8 mouse cellular contexts compared by ENCODE assay signal in the genomic region with DNA sequence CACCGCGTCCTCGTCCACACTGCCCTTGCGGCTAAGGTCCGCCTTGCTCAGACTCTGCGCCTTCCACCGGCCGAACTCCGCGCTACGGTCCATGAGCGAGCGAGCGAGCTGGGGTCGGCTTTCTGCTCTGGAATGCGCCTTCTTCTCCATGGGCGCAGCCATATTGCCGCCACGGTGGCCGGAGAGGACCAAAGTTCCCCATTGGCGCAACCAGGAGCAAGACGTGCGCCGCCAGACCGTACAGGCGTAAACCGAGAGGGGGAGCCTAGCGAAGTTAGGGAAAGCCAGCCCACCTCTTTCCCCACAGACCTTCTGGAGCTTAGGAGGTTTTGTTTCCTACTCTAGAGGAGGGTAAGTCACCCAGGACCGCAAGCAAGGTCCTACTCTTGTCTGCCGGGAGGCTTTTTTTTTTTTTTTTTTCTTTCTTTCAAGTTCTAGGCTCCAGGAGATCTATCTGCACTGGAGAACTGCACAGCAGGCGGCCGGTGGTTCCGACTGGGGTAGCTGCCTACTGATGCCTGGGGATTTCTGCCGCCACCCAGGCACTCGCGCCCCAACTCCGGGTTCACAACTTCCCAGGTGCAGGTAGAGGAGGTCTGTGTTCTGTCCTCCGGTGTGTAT. TPM values are rescaled to one million over a fixed set of nuclear protein-coding genes. Genes with fewer than 3 reads are reported as not detected.
DNase-seq lines count a peak whose midpoint lies in the region; ATAC-seq and TF ChIP-seq lines count a peak whose summit lies in the region.

Gene Tyw3, minus strand, starts transcription at position 171 of the 621 bp plus-strand sequence.

- H3K4me3 ChIP-seq in ES-Bruce4 (ENCODE audit: low read depth, low read length): peak within 1 kb of the TSS; percentile 89
- peak within 1 kb of the TSS; percentile 90 for H3K4me3 ChIP-seq in forebrain, embryonic 13.5 days
- peak within 1 kb of the TSS; percentile 89 for H3K4me3 ChIP-seq in liver, postnatal 0 days (ENCODE audit: low read depth, low read length)
- H3K4me3 ChIP-seq in neural tube, embryonic 14.5 days (ENCODE audit: low read depth, low read length): peak within 1 kb of the TSS; percentile 86

- no peak for TF ChIP-seq POLR2A in ES-Bruce4 (IDR thresholded peaks at IDR 0.05; ENCODE audit: insufficient read depth, low read length)

- WGBS in forebrain, embryonic 13.5 days: under 1% methylated on average over 38 of the region's 38 CpGs
- WGBS in large intestine, adult 2 months: under 1% methylated on average over 38 of the region's 38 CpGs
- WGBS in liver, postnatal 0 days (ENCODE audit: insufficient replicate concordance): under 1% methylated on average over 38 of the region's 38 CpGs
- under 1% methylated on average over 38 of the region's 38 CpGs for WGBS in neural tube, embryonic 14.5 days

- H3K36me3 ChIP-seq in ES-Bruce4 (ENCODE audit: control insufficient read depth, insufficient read depth, low read length, poor library complexity, severe bottlenecking): no peaks in the 10 kb centered on the region; the same call in 1 of the 2 replicates
- peaks cover 20% of the 10 kb centered on the region for H3K36me3 ChIP-seq in forebrain, embryonic 13.5 days (ENCODE audit: poor library complexity, severe bottlenecking)
- H3K36me3 ChIP-seq in liver, postnatal 0 days (replicated peaks; ENCODE audit: insufficient read depth, low read length): peaks cover 6% of the 10 kb centered on the region; the same call in 1 of the 2 replicates
- H3K36me3 ChIP-seq in neural tube, embryonic 14.5 days (ENCODE audit: control insufficient read depth, insufficient read depth, low read length): no peaks in the 10 kb centered on the region

- peak; percentile 82 for ATAC-seq in cerebellum, adult (ENCODE audit: insufficient number of reproducible peaks, low FRiP score, low TSS enrichment)
- ATAC-seq in forebrain, embryonic 13.5 days: peak; percentile 97
- peak; percentile 97 for ATAC-seq in liver, postnatal 0 days
- ATAC-seq in neural tube, embryonic 14.5 days (ENCODE audit: low read depth): peak; percentile 97

- DNase-seq in heart, postnatal 10 days: peak; percentile 98 to 99
- peak; percentile 86 for DNase-seq in large intestine, adult 2 months (ENCODE audit: low read depth, low spot score)
- DNase-seq in liver, postnatal 0 days: peak; percentile 94
- DNase-seq in testis, postnatal 10 days (ENCODE audit: low spot score): peak; percentile 98

- intact Hi-C loops in heart, postnatal 10 days (cut with DNase I): no loop called here

- no peaks in the 10 kb centered on the region for H3K9me3 ChIP-seq in ES-Bruce4 (replicated peaks; ENCODE audit: control insufficient read depth, insufficient read depth, low read length, poor library complexity, severe bottlenecking)
- no peaks in the 10 kb centered on the region for H3K9me3 ChIP-seq in forebrain, embryonic 13.5 days (replicated peaks)
- H3K9me3 ChIP-seq in liver, postnatal 0 days (ENCODE audit: low read length): no peaks in the 10 kb centered on the region
- no peaks in the 10 kb centered on the region for H3K9me3 ChIP-seq in neural tube, embryonic 14.5 days (ENCODE audit: control insufficient read depth, low read length)

- no peaks in the 10 kb centered on the region for H3K27me3 ChIP-seq in ES-Bruce4 (ENCODE audit: control insufficient read depth, insufficient read depth, low read length, poor library complexity, severe bottlenecking)
- no peaks in the 10 kb centered on the region for H3K27me3 ChIP-seq in forebrain, embryonic 13.5 days
- H3K27me3 ChIP-seq in liver, postnatal 0 days (ENCODE audit: insufficient read depth, low read length): no peaks in the 10 kb centered on the region
- H3K27me3 ChIP-seq in neural tube, embryonic 14.5 days (ENCODE audit: control insufficient read depth, insufficient read depth, low read length): no peaks in the 10 kb centered on the region

- TF ChIP-seq CTCF in ES-Bruce4 (IDR thresholded peaks at IDR 0.05; ENCODE audit: low read depth, low read length): peak; percentile 24
- peak; percentile 66 for TF ChIP-seq CTCF in liver, postnatal 0 days (IDR thresholded peaks at IDR 0.05; ENCODE audit: low read depth)

- H3K27ac ChIP-seq in ES-Bruce4 (ENCODE audit: insufficient read depth, low read length): peak within 1 kb of the TSS; percentile 45
- H3K27ac ChIP-seq in forebrain, embryonic 13.5 days: peak within 1 kb of the TSS; percentile 91
- H3K27ac ChIP-seq in liver, postnatal 0 days (ENCODE audit: low read depth): peak within 1 kb of the TSS; percentile 89
- H3K27ac ChIP-seq in neural tube, embryonic 14.5 days (ENCODE audit: low read depth, low read length): peak within 1 kb of the TSS; percentile 94

- peak within 1 kb of the TSS; percentile 68 for H3K4me2 ChIP-seq in forebrain, embryonic 13.5 days
- peak within 1 kb of the TSS; percentile 70 for H3K4me2 ChIP-seq in liver, postnatal 0 days (ENCODE audit: low read depth, low read length)
- peak within 1 kb of the TSS; percentile 78 for H3K4me2 ChIP-seq in neural tube, embryonic 14.5 days (ENCODE audit: low read depth, low read length)

- H3K4me1 ChIP-seq in ES-Bruce4 (ENCODE audit: control insufficient read depth, insufficient read depth, low read length): peaks cover 2% of the 10 kb centered on the region
- peaks cover 10% of the 10 kb centered on the region; the same call in 1 of the 2 replicates for H3K4me1 ChIP-seq in forebrain, embryonic 13.5 days
- H3K4me1 ChIP-seq in liver, postnatal 0 days (ENCODE audit: insufficient read depth): peaks cover 9% of the 10 kb centered on the region
- H3K4me1 ChIP-seq in neural tube, embryonic 14.5 days (ENCODE audit: control insufficient read depth, insufficient read depth, low read length): peaks cover 9% of the 10 kb centered on the region; the same call in 1 of the 2 replicates

- peak within 1 kb of the TSS; percentile 74 for H3K9ac ChIP-seq in ES-Bruce4 (ENCODE audit: low read depth, poor library complexity, severe bottlenecking)
- peak within 1 kb of the TSS; percentile 81 for H3K9ac ChIP-seq in forebrain, embryonic 13.5 days
- peak within 1 kb of the TSS; percentile 83 for H3K9ac ChIP-seq in liver, postnatal 0 days (replicated peaks)
- H3K9ac ChIP-seq in neural tube, embryonic 14.5 days (replicated peaks; ENCODE audit: low read depth, low read length): peak within 1 kb of the TSS; percentile 83

- no peak for TF ChIP-seq EP300 in ES-Bruce4 (IDR thresholded peaks at IDR 0.05; ENCODE audit: insufficient read depth, low read depth, low read length)
- TF ChIP-seq EP300 in liver, postnatal 0 days (IDR thresholded peaks at IDR 0.05; ENCODE audit: low read depth): no peak

RNA-seq across cellular contexts. Expression of gene Tyw3, which starts in this region (rescaled TPM):
- 5.9 and 11.6 TPM in 2 replicates for polyA plus RNA-seq in ES-Bruce4 (2011; ENCODE audit: insufficient read depth, insufficient read length, low read depth, missing spikeins)
- polyA plus RNA-seq in forebrain, embryonic 13.5 days (2015; fragmentation: Nextera tagmentation; extraction: Ambion mirVana): 13.3 and 14.1 TPM in 2 replicates
- total RNA-seq in heart, postnatal 10 days (2021): 1 to 10 TPM; 4.8 to 4.9 TPM
- polyA plus RNA-seq in large intestine, adult 2 months (2012; rRNA removed): 1.9 and 2.2 TPM in 2 replicates
- polyA plus RNA-seq in liver, postnatal 0 days (2015; fragmentation: Nextera tagmentation; extraction: Ambion mirVana): 2.5 and 2.9 TPM in 2 replicates
- 13.8 and 15.4 TPM in 2 replicates for polyA plus RNA-seq in neural tube, embryonic 14.5 days (2014; fragmentation: Nextera tagmentation; extraction: Ambion mirVana)

Comparison
In these comparisons a context has a peak if more than half of its experiments do, and no peak if none do; other contexts are left out.
1. Peak in every context shown above with its lines: DNase-seq, ATAC-seq, H3K4me3 ChIP-seq and H3K27ac ChIP-seq.